Mouse (Mus musculus): ENCODE data around the gene Map6d1. TPM values are rescaled to one million over a fixed set of nuclear protein-coding genes. Genes with fewer than 3 reads are reported as not detected.
A peak's percentile ranks its signal among the peaks of the same experiment; 100 is the strongest.

Gene Map6d1
- polyA plus RNA-seq, 1 experiment from 2014 or later = 0.07 TPM

GRCm38 (mm10) chr16:20228167-20228566 is 13.0 kb downstream of the Map6d1 start:
- Histone ChIP-seq H3K9ac (replicated peaks; ENCODE audit: low read depth) (no peak overlapping the region), H3K36me3 (ENCODE audit: insufficient read depth, low read length) (peaks cover 29% of the 10 kb centered on the region; the same call in 1 of the 2 replicates), H3K4me1 (ENCODE audit: insufficient read depth, low read depth, low read length) (no peaks in the 10 kb centered on the region), H3K4me3 (ENCODE audit: low read depth, low read length) (no peak overlapping the region), H3K4me2 (replicated peaks; ENCODE audit: low read depth, low read length) (no peak overlapping the region), H3K9me3 (ENCODE audit: low read length) (no peaks in the 10 kb centered on the region), H3K27ac (ENCODE audit: low read length) (no peak overlapping the region), H3K27me3 (replicated peaks; ENCODE audit: insufficient read depth, low read length) (no peaks in the 10 kb centered on the region)
- no peak for ATAC-seq
- TF ChIP-seq CTCF (IDR thresholded peaks at IDR 0.05) (no peak), EP300 (IDR thresholded peaks at IDR 0.05) (no peak)
- 94% methylated on average over 5 of the region's 5 CpGs for WGBS
- DNase-seq (ENCODE audit: low spot score) = no peak

GRCm38 (mm10) chr16:20227504-20227903 is 13.7 kb downstream of the Map6d1 start:
- WGBS = 57% methylated on average over 6 of the region's 6 CpGs

GRCm38 (mm10) chr16:20226676-20227075 is 14.5 kb downstream of the Map6d1 start:
- Histone ChIP-seq H3K9ac (replicated peaks; ENCODE audit: low read depth) (no peak overlapping the region), H3K36me3 (ENCODE audit: insufficient read depth, low read length) (peaks cover 34% of the 10 kb centered on the region; the same call in 1 of the 2 replicates), H3K4me1 (ENCODE audit: insufficient read depth, low read depth, low read length) (no peaks in the 10 kb centered on the region), H3K27me3 (replicated peaks; ENCODE audit: insufficient read depth, low read length) (no peaks in the 10 kb centered on the region), H3K27ac (ENCODE audit: low read length) (no peak overlapping the region), H3K9me3 (ENCODE audit: low read length) (no peaks in the 10 kb centered on the region), H3K4me3 (ENCODE audit: low read depth, low read length) (no peak overlapping the region), H3K4me2 (replicated peaks; ENCODE audit: low read depth, low read length) (no peak overlapping the region)
- DNase-seq (ENCODE audit: low spot score) (no peak), ATAC-seq (no peak)
- no peak for TF ChIP-seq CTCF (IDR thresholded peaks at IDR 0.05)
- no peak for TF ChIP-seq EP300 (IDR thresholded peaks at IDR 0.05)
- WGBS = 90% methylated on average over 4 of the region's 4 CpGs

More at GRCm38 (mm10) chr16:20227504-20227903, 13.7 kb downstream of the Map6d1 start:
- H3K27me3 ChIP-seq (replicated peaks; ENCODE audit: insufficient read depth, low read length) = no peaks in the 10 kb centered on the region
- no peak overlapping the region for H3K4me3 ChIP-seq (ENCODE audit: low read depth, low read length)
- no peak overlapping the region for H3K27ac ChIP-seq (ENCODE audit: low read length)
- H3K9me3 ChIP-seq (ENCODE audit: low read length) = no peaks in the 10 kb centered on the region
- H3K4me1 ChIP-seq (ENCODE audit: insufficient read depth, low read depth, low read length) = no peaks in the 10 kb centered on the region
- peaks cover 34% of the 10 kb centered on the region; the same call in 1 of the 2 replicates for H3K36me3 ChIP-seq (ENCODE audit: insufficient read depth, low read length)
- peak; percentile 34 for TF ChIP-seq CTCF (IDR thresholded peaks at IDR 0.05)
- TF ChIP-seq EP300 (IDR thresholded peaks at IDR 0.05) = no peak
- H3K9ac ChIP-seq (replicated peaks; ENCODE audit: low read depth) = no peak overlapping the region
- ATAC-seq (no peak), DNase-seq (ENCODE audit: low spot score) (no peak)
- H3K4me2 ChIP-seq (replicated peaks; ENCODE audit: low read depth, low read length) = no peak overlapping the region

GRCm38 (mm10) chr16:20222726-20223125 is 18.4 kb downstream of the Map6d1 start:
- WGBS = 95% methylated on average over 6 of the region's 6 CpGs
- ATAC-seq (no peak), DNase-seq (ENCODE audit: low spot score) (no peak)
- H3K4me1 ChIP-seq (ENCODE audit: insufficient read depth, low read depth, low read length) = no peaks in the 10 kb centered on the region
- no peak overlapping the region for H3K4me2 ChIP-seq (replicated peaks; ENCODE audit: low read depth, low read length)
- H3K27me3 ChIP-seq (replicated peaks; ENCODE audit: insufficient read depth, low read length) = no peaks in the 10 kb centered on the region
- TF ChIP-seq CTCF (IDR thresholded peaks at IDR 0.05) (no peak), EP300 (IDR thresholded peaks at IDR 0.05) (no peak)
- H3K36me3 ChIP-seq (ENCODE audit: insufficient read depth, low read length) = peaks cover 33% of the 10 kb centered on the region
- H3K9ac ChIP-seq (replicated peaks; ENCODE audit: low read depth) = no peak overlapping the region
- H3K4me3 ChIP-seq (ENCODE audit: low read depth, low read length) = no peak overlapping the region
- no peaks in the 10 kb centered on the region for H3K9me3 ChIP-seq (ENCODE audit: low read length)
- no peak overlapping the region for H3K27ac ChIP-seq (ENCODE audit: low read length)

GRCm38 (mm10) chr16:20213591-20214226 is 27.4 kb downstream of the Map6d1 start:
- H3K4me2 ChIP-seq (replicated peaks; ENCODE audit: low read depth, low read length) = no peak overlapping the region
- ATAC-seq (peak; percentile 52; the same call in 1 of the 2 replicates), DNase-seq (ENCODE audit: low spot score) (peak; percentile 68)
- peaks cover 29% of the 10 kb centered on the region; the same call in 1 of the 2 replicates for H3K36me3 ChIP-seq (ENCODE audit: insufficient read depth, low read length)
- no peaks in the 10 kb centered on the region for H3K9me3 ChIP-seq (ENCODE audit: low read length)
- no peak overlapping the region for H3K27ac ChIP-seq (ENCODE audit: low read length)
- H3K27me3 ChIP-seq (replicated peaks; ENCODE audit: insufficient read depth, low read length) = no peaks in the 10 kb centered on the region
- no peaks in the 10 kb centered on the region for H3K4me1 ChIP-seq (ENCODE audit: insufficient read depth, low read depth, low read length)
- 87% methylated on average over 3 of the region's 3 CpGs for WGBS
- no peak overlapping the region for H3K4me3 ChIP-seq (ENCODE audit: low read depth, low read length)
- no peak overlapping the region for H3K9ac ChIP-seq (replicated peaks; ENCODE audit: low read depth)
- TF ChIP-seq CTCF (IDR thresholded peaks at IDR 0.05) (peak; percentile 84), EP300 (IDR thresholded peaks at IDR 0.05) (no peak)

GRCm38 (mm10) chr16:20199501-20200201 is 41.5 kb downstream of the Map6d1 start:
- H3K27ac ChIP-seq (ENCODE audit: low read length) = no peak overlapping the region
- DNase-seq (ENCODE audit: low spot score) = no peak
- no peaks in the 10 kb centered on the region for H3K9me3 ChIP-seq (ENCODE audit: low read length)
- H3K4me2 ChIP-seq (replicated peaks; ENCODE audit: low read depth, low read length) = no peak overlapping the region
- 82% methylated on average over 5 of the region's 5 CpGs for WGBS
- H3K4me1 ChIP-seq (ENCODE audit: insufficient read depth, low read depth, low read length) = no peaks in the 10 kb centered on the region
- H3K27me3 ChIP-seq (replicated peaks; ENCODE audit: insufficient read depth, low read length) = no peaks in the 10 kb centered on the region
- no peak for ATAC-seq
- H3K4me3 ChIP-seq (ENCODE audit: low read depth, low read length) = no peak overlapping the region
- H3K9ac ChIP-seq (replicated peaks; ENCODE audit: low read depth) = no peak overlapping the region
- peaks cover 18% of the 10 kb centered on the region for H3K36me3 ChIP-seq (ENCODE audit: insufficient read depth, low read length)
- TF ChIP-seq EP300 (IDR thresholded peaks at IDR 0.05) (no peak), CTCF (IDR thresholded peaks at IDR 0.05) (peak; percentile 5; the same call in 1 of the 2 replicates)
